Mouse (Mus musculus): Measurements from ENCODE around the gene Chac1.

Chac1 gene

GRCm38 (mm10) chr2:119377286-119377685, 26.3 kb downstream of the Chac1 start:
- DNase-seq (ENCODE audit: low spot score): no peak

- DNase-seq (ENCODE audit: low spot score): no peak
These were observed 26.8 kb downstream of the Chac1 start for GRCm38 (mm10) chr2:119377826-119378225.

- no peak for DNase-seq (ENCODE audit: low spot score)
These were observed 28.4 kb downstream of the Chac1 start for GRCm38 (mm10) chr2:119379455-119379854.

GRCm38 (mm10) chr2:119388266-119388665, 37.2 kb downstream of the Chac1 start:
- no peak for DNase-seq (ENCODE audit: low spot score)

- no peak for DNase-seq (ENCODE audit: low spot score)
These were observed 39.0 kb downstream of the Chac1 start for GRCm38 (mm10) chr2:119389992-119390391.

- no peak for DNase-seq (ENCODE audit: low spot score)
These were observed 47.2 kb downstream of the Chac1 start for GRCm38 (mm10) chr2:119398252-119398651.

GRCm38 (mm10) chr2:119398665-119399064, 47.6 kb downstream of the Chac1 start:
- DNase-seq (ENCODE audit: low spot score): no peak

GRCm38 (mm10) chr2:119399313-119399712, 48.3 kb downstream of the Chac1 start:
- no peak for DNase-seq (ENCODE audit: low spot score)

All from testis, postnatal 14 days (tissue).